Mouse (Mus musculus) midbrain, embryonic 15.5 days (tissue): ENCODE measurements around the gene Dnah17. TPM values are rescaled to one million over a fixed set of nuclear protein-coding genes. Genes with fewer than 3 reads are reported as not detected.
A peak's percentile ranks its signal among the peaks of the same experiment; 100 is the strongest.

Experiments used
- ATAC-seq: fragments of 200-750 bp; cut with Nextera tagmentation; replicated peaks from 2 replicates; pipeline ENCODE4 v1.8.0; 2017; ENCODE audit warnings: moderate TSS enrichment
- H3K27ac ChIP-seq: fragments of 300-500 bp; sonication (generic); 2 replicates; pipeline ENCODE4 v1.5.1; 2015; ENCODE audit warnings: mild to moderate bottlenecking, inconsistent platforms
- H3K27me3 ChIP-seq: fragments of 300-500 bp; sonication (generic); replicated peaks from 2 replicates; pipeline ENCODE4 v1.6.1; 2015; ENCODE audit warnings: inconsistent platforms
- H3K36me3 ChIP-seq: fragments of 300-500 bp; sonication (generic); replicated peaks from 2 replicates; pipeline ENCODE4 v1.6.1; 2015; ENCODE audit warnings: inconsistent platforms
- H3K4me1 ChIP-seq: fragments of 300-500 bp; sonication (generic); 2 replicates; pipeline ENCODE4 v1.6.1; 2015; ENCODE audit warnings: inconsistent platforms
- H3K4me2 ChIP-seq: fragments of 300-500 bp; sonication (generic); 2 replicates; pipeline ENCODE4 v1.6.1; 2015; ENCODE audit warnings: inconsistent platforms, mild to moderate bottlenecking, moderate library complexity
- H3K4me3 ChIP-seq: fragments of 300-500 bp; sonication (generic); 2 replicates; pipeline ENCODE4 v1.5.1; 2015; ENCODE audit warnings: mild to moderate bottlenecking, inconsistent platforms
- H3K9ac ChIP-seq: fragments of 300-500 bp; sonication (generic); 2 replicates; pipeline ENCODE4 v1.6.1; 2015; ENCODE audit warnings: mild to moderate bottlenecking, inconsistent platforms
- H3K9me3 ChIP-seq: fragments of 300-500 bp; sonication (generic); 2 replicates; pipeline ENCODE4 v1.6.1; 2016; ENCODE audit warnings: inconsistent platforms
- WGBS: fragments of 180-500 bp; shearing (Covaris S2); methylation state at CpG from one replicate; pipeline ENCODE4 v1.1.7; 2015; ENCODE audit warnings: mixed read lengths; 5-methylcytosine and 5-hydroxymethylcytosine counted together
- polyA plus RNA-seq: library from polyadenylated mRNA; unstranded; fragments of >200 nt; fragmentation: Nextera tagmentation; extraction: Ambion mirVana; gene quantifications from 2 replicates; pipeline ENCODE4 v1.2.1, GENCODE M21; 2015

The Dnah17 gene
- polyA plus RNA-seq, 1 experiment from 2014 or later, result 0.34 TPM

DNA sequence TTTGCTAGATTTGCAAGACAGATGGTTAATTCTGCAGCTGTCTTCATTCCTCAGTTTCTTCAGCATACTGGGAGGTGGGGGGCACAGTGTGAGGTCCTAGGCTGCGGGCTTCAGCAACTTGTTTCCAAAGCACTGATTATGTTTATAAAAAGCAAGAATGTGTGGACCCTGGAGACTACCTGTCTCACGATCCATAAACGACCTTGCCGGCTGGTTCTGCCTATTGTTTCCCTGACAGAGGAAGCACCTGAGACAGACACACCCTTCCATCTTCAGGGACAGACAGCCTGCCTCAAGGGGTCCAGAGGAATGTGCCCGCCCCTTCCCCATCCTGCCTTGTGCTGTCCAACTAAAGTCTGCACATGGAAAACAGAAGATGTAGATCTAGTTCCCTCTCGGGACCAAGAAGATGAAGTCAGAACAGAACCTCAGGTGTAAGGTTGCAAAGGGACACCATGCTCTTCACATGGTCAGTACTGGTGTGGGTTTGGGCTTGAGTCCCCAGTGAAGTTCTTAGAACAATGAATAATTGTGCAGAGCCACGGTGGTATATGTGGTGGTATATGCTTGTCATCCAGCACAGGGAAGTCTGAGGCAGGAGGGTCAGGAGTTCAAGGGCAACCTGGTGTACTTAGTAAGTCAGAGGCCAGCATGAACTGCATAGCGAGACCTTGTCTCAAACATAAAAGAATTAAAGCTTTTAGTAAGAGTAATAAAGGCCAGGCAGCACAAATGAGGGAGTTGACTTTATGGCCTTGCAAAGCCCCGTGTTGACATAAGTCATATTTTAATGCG lies 10.5 kb upstream of the Dnah17 start:
- 91% methylated on average over 10 of the region's 10 CpGs for WGBS

DNA sequence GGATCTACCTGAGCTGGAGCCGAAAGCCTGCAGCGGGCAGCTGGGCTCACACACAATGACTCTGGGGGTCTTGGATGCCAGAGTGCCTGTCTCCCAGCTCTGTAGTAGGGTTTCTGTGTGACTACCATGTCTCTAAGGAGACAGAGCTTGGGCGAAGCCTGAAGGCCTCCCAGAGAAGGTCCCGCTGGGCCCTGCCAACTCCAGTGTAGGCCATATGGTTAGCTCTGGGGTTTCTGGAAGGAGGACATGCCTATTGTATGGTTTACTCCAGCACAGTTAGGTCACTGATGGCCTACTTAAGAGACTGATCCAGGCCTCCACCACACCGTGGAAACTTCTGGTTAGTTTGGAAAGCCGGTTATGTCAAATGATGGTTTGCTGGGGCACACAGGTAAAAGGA lies 7.9 kb upstream of the Dnah17 start:
- no peaks in the 10 kb centered on the region for H3K36me3 ChIP-seq
- no peak for ATAC-seq
- WGBS, result 97% methylated on average over 6 of the region's 6 CpGs
- H3K4me3 ChIP-seq, result no peak overlapping the region
- peaks cover 13% of the 10 kb centered on the region; the same call in 1 of the 2 replicates for H3K4me1 ChIP-seq
- H3K27ac ChIP-seq, result no peak overlapping the region
- H3K4me2 ChIP-seq, result no peak overlapping the region
- no peak overlapping the region for H3K9ac ChIP-seq
- no peaks in the 10 kb centered on the region for H3K27me3 ChIP-seq
- H3K9me3 ChIP-seq, result no peaks in the 10 kb centered on the region

More for the DNA sequence above, 10.5 kb upstream of the Dnah17 start:
- H3K4me3 ChIP-seq, result no peak overlapping the region
- H3K27me3 ChIP-seq, result no peaks in the 10 kb centered on the region
- no peaks in the 10 kb centered on the region for H3K36me3 ChIP-seq
- no peak overlapping the region for H3K4me2 ChIP-seq
- peaks cover 7% of the 10 kb centered on the region; the same call in 1 of the 2 replicates for H3K4me1 ChIP-seq
- no peaks in the 10 kb centered on the region for H3K9me3 ChIP-seq
- H3K27ac ChIP-seq, result no peak overlapping the region
- ATAC-seq, result no peak
- H3K9ac ChIP-seq, result no peak overlapping the region

DNA sequence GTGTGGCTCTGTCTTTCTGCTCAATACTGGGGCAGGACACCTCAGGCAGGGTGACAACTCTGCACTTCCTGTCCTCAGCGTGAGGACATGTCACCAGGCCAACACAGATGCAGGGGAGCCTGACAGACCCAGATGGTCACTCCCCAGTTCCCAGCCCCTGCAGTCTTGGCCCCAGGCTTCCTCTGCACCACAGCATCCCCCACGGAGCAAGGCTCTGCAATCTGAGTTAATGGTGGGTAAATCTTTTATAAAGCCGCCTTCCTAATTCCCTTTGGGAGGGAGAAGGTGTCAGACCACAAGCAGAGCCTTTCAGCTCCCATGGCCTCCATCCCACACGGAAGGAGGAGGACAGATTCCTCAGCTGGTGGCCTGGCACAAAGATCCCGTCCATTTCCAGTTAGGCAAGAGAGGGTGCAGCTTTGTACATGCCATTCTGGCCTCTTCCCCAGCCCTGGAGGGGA lies 5.8 kb upstream of the Dnah17 start:
- H3K36me3 ChIP-seq, result no peaks in the 10 kb centered on the region
- H3K9me3 ChIP-seq, result no peaks in the 10 kb centered on the region
- H3K4me3 ChIP-seq, result no peak overlapping the region
- H3K9ac ChIP-seq, result no peak overlapping the region
- H3K27ac ChIP-seq, result no peak overlapping the region
- 0 out of 2 replicates have a peak, but pooled peaks cover 12% of the 10 kb centered on the region for H3K4me1 ChIP-seq
- H3K4me2 ChIP-seq, result no peak overlapping the region
- H3K27me3 ChIP-seq, result no peaks in the 10 kb centered on the region
- no peak for ATAC-seq
- 50% methylated on average over 5 of the region's 5 CpGs for WGBS

DNA sequence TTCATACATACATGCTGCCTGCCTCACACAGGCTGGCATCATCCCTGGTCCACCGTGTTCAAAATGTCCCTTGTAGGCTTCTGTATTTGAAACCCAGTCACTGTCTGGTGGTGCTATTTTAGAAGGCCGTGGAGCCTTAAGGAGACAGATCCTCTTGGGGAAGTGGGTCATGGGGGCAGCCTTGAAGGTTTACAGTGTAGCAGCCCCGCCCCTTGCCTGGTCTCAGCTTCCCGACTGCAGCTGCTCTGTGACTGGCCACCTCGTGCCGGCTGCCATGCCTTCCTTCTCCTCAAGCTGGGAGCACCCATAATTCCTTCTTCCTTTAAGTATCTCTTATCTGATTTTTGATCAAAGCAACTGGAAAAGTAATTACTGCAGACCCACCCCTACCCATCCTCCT lies 4.8 kb upstream of the Dnah17 start:
- H3K27me3 ChIP-seq, result no peaks in the 10 kb centered on the region
- 79% methylated on average over 6 of the region's 6 CpGs for WGBS
- ATAC-seq, result no peak
- H3K27ac ChIP-seq, result no peak overlapping the region
- H3K4me1 ChIP-seq, result 0 out of 2 replicates have a peak, but pooled peaks cover 12% of the 10 kb centered on the region
- no peaks in the 10 kb centered on the region for H3K9me3 ChIP-seq
- no peak overlapping the region for H3K4me3 ChIP-seq
- H3K9ac ChIP-seq, result no peak overlapping the region
- no peak overlapping the region for H3K4me2 ChIP-seq
- H3K36me3 ChIP-seq, result no peaks in the 10 kb centered on the region

DNA sequence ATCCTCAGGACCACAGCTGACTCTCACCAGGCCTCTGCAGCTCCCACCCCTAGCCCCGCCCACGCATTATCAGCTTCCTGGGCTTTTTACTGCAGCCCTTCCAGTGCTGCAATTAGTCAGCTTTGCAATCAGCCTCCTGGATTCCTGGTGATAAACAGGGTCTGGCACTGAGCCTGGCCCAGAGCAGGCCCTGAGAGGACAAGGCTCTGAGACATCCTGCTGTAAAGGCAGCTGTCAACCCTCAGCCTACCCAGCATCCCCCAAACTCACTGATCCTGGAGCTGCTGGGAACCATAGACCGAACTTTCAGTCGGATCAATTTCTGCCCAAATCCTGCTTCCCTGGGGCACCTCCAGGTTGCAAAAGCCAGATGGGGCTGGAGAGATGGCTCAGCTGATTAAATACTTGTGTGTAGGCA lies 3.3 kb upstream of the Dnah17 start:
- WGBS, result 30% methylated on average over 4 of the region's 4 CpGs
- no peaks in the 10 kb centered on the region for H3K9me3 ChIP-seq
- ATAC-seq, result no peak

DNA sequence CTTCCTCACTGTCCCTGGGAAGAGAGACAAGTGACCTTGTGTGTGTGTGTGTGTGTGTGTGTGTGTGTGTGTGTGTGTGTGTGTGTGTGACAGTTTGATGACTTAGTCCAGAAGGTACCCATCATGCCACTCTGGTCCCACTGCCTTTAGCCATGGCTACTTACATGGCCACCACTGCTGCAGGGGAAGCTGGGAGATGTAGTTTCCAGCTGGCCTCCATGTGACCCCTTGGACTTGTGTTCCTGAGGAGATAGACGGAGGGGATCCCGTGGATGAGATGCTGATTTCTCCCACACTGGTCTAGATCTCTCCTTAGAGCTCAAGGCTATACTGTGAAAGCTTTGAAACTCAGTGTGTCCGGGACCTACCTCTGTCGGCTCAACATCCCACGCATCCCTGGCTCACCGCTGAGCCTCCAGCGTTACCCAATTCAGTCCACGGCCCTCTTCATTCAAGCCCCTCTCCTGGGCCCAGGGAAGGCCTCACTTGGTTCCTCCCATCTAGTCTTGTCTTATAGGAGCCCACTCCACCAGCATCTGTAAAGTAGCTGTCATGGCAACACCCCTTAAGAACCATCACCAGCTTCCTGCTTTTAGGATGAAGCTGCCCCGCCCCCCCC lies 2.8 kb upstream of the Dnah17 start:
- Histone ChIP-seq H3K9me3 (no peaks in the 10 kb centered on the region), H3K4me3 (no peak overlapping the region), H3K27me3 (no peaks in the 10 kb centered on the region), H3K4me1 (0 out of 2 replicates have a peak, but pooled peaks cover 12% of the 10 kb centered on the region), H3K27ac (peak overlapping the region; percentile 56; the same call in 1 of the 2 replicates), H3K36me3 (no peaks in the 10 kb centered on the region), H3K9ac (no peak overlapping the region), H3K4me2 (no peak overlapping the region)
- 0 out of 2 replicates have a peak, but pooled peaks have one; percentile 42 for ATAC-seq
- WGBS, result 53% methylated on average over 9 of the region's 9 CpGs

More for the DNA sequence above, 3.3 kb upstream of the Dnah17 start:
- Histone ChIP-seq H3K4me2 (no peak overlapping the region), H3K4me3 (no peak overlapping the region), H3K36me3 (no peaks in the 10 kb centered on the region), H3K4me1 (0 out of 2 replicates have a peak, but pooled peaks cover 12% of the 10 kb centered on the region), H3K27ac (peak overlapping the region; percentile 56; the same call in 1 of the 2 replicates), H3K27me3 (no peaks in the 10 kb centered on the region), H3K9ac (no peak overlapping the region)

DNA sequence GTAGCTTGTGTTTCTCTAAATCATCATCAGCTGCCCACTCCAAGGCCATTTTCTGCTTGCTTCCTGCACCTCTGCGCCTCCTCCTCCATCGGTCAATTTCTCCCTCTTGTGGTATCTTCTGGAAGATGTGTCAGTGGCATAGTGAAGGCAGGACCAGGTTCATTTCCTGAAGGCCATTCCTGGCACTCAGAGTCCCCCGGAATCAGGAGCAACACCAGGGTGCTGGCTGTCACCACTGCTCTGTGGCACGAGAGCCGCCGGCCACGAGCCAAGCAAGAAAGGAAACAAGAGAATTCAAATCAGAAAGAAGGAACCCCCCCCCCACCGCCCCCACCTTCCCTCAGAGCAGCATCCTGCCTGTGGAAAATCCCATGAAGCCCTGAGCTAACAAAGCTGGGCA lies 1.7 kb upstream of the Dnah17 start:
- 70% methylated on average over 8 of the region's 8 CpGs for WGBS
- ATAC-seq, result no peak
- Histone ChIP-seq H3K9me3 (no peaks in the 10 kb centered on the region), H3K36me3 (no peaks in the 10 kb centered on the region), H3K4me1 (0 out of 2 replicates have a peak, but pooled peaks cover 12% of the 10 kb centered on the region), H3K4me2 (no peak overlapping the region), H3K4me3 (no peak overlapping the region), H3K9ac (no peak overlapping the region), H3K27me3 (no peaks in the 10 kb centered on the region), H3K27ac (no peak overlapping the region)

DNA sequence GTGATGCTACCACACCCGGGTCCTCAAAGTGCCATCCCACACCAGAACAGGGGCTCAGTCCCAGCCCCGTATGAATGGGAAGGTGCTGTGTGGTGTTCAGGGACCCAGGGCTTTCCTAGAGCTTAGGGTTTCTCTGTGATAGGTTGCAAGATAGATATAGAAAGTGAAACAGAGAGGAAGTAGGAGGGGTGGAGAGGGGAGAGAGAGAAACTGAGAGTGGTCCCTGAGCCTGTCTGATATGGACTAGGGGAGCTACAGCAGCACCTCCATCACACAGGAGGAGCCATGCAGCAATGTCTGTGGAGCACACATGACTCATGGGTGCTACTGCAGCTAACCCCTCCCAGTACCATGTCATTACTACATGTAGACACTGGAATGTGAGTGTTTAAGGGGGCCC lies 622 bp downstream of the Dnah17 start:
- Histone ChIP-seq H3K9me3 (no peaks in the 10 kb centered on the region), H3K27ac (no peak overlapping the region), H3K36me3 (no peaks in the 10 kb centered on the region), H3K4me3 (no peak overlapping the region), H3K4me2 (no peak overlapping the region), H3K27me3 (no peaks in the 10 kb centered on the region), H3K9ac (no peak overlapping the region), H3K4me1 (0 out of 2 replicates have a peak, but pooled peaks cover 12% of the 10 kb centered on the region)
- no peak for ATAC-seq
- WGBS, result 86% methylated on average over 2 of the region's 2 CpGs

DNA sequence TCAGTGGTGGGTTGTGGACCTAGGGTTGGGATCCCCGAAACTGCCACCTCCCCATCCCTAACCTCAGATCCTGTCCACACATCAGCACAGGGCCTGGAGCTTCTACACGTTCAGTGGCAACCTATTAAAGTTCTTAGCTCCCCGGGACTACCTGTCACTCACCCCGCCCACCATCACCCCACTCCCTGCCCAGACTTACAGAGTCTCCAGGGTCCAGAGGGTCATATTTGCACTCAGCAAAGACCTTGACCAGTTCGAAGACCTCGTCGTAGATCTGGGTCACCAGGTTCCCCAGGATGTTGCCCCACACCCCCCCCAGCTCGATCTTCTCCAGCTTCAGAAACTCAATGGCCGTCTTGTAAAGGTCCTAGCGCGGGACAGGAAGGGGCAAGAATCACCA lies 8.8 kb downstream of the Dnah17 start:
- Histone ChIP-seq H3K4me3 (no peak overlapping the region), H3K4me2 (no peak overlapping the region), H3K27ac (no peak overlapping the region), H3K4me1 (no peaks in the 10 kb centered on the region), H3K27me3 (no peaks in the 10 kb centered on the region), H3K36me3 (no peaks in the 10 kb centered on the region), H3K9ac (no peak overlapping the region), H3K9me3 (no peaks in the 10 kb centered on the region)
- no peak for ATAC-seq
- 90% methylated on average over 11 of the region's 11 CpGs for WGBS

DNA sequence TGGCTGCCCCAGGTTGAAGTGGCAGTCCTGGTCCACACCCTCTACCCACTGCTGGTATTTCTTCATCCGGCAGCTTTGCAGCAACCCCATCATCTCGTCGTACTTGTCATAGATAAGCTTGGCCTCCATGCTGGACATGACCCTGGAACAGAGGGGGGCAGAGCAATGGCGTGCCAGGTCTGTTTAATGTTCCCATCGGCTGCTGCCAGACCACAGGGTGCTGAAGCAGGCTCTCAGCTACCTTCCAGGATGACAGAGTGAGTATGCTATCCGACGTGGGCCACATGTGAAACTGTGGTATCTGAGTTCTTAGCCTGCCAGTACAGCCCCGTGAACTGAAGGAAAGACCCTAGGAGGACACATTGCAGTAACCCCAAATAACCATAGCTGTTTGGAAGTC lies 11.7 kb downstream of the Dnah17 start:
- 82% methylated on average over 8 of the region's 8 CpGs for WGBS
- Histone ChIP-seq H3K9ac (no peak overlapping the region), H3K27ac (no peak overlapping the region), H3K27me3 (no peaks in the 10 kb centered on the region), H3K4me3 (no peak overlapping the region), H3K4me2 (no peak overlapping the region), H3K9me3 (no peaks in the 10 kb centered on the region), H3K36me3 (no peaks in the 10 kb centered on the region), H3K4me1 (no peaks in the 10 kb centered on the region)
- no peak for ATAC-seq

DNA sequence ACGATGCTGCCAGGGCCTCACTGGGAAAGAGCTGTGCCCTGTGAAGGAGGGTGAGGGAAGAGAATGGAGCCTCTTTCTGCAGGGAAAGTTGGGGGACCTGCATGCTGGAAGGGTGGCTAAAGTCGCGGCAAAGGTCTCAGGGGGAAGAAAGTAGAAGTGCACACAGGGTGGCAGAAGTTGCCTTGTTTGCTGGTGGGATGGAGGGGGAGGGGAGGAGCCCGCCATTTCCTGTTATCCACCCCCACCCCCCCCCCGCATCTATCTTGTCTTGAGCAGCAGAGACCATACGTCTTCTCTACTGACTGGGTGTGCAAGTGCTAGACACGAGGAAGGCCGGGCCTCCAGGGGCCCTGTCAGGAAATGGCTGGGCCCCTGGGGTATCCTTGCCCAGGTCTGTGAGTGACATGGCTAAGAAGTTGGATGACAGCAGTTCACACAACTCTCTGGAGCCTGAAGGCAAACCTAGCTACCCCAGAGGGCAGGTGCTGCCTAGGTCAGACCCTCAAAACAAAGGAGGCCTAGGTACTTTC lies 15.8 kb downstream of the Dnah17 start:
- Histone ChIP-seq H3K36me3 (no peaks in the 10 kb centered on the region), H3K4me1 (no peaks in the 10 kb centered on the region), H3K27ac (no peak overlapping the region), H3K9ac (no peak overlapping the region), H3K9me3 (no peaks in the 10 kb centered on the region), H3K4me2 (no peak overlapping the region), H3K4me3 (no peak overlapping the region), H3K27me3 (no peaks in the 10 kb centered on the region)
- ATAC-seq, result no peak
- 86% methylated on average over 8 of the region's 8 CpGs for WGBS

DNA sequence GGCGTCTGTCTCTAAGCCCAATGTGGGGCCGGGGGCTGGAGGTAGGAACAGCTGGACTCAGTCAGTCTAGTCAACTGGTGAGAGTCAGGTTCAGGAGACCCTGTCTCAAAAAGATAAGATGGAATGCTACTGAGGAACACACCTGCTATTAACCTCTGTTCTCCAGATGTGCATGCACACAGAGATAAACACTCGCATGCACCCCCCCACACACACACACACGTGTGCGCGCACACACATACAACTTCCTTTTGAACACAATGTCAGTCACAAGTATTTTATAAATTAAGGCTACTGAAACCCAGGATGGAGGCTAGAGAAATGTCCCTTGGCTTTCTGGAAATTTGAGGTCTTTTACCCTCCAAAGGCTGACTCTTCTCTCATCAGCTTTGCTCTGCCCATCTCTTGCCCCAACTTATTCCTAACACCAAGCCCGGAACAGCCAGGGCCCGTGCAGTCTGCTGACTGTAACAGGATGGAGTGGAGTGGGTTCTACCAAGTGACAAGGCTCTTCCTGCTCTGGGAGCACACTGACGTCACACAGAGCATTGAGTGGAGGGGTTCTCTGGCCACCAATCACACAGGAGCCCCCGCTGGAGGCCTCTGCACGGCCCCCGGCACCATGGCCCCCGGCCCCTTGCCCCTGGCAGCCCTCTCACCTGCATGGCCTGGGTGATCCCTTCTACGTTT lies 16.8 kb downstream of the Dnah17 start:
- no peaks in the 10 kb centered on the region for H3K27me3 ChIP-seq
- H3K36me3 ChIP-seq, result no peaks in the 10 kb centered on the region
- no peak overlapping the region for H3K27ac ChIP-seq
- H3K4me3 ChIP-seq, result no peak overlapping the region
- WGBS, result 86% methylated on average over 14 of the region's 14 CpGs
- H3K4me2 ChIP-seq, result no peak overlapping the region
- no peak for ATAC-seq
- no peak overlapping the region for H3K9ac ChIP-seq
- no peaks in the 10 kb centered on the region for H3K9me3 ChIP-seq
- H3K4me1 ChIP-seq, result no peaks in the 10 kb centered on the region
